Mouse (Mus musculus): Measurements from ENCODE around the gene Slc7a9. TPM values are rescaled to one million over a fixed set of nuclear protein-coding genes. Genes with fewer than 3 reads are reported as not detected.

The Slc7a9 gene
- total RNA-seq, 2 experiments from 2014 or later: not detected

DNA sequence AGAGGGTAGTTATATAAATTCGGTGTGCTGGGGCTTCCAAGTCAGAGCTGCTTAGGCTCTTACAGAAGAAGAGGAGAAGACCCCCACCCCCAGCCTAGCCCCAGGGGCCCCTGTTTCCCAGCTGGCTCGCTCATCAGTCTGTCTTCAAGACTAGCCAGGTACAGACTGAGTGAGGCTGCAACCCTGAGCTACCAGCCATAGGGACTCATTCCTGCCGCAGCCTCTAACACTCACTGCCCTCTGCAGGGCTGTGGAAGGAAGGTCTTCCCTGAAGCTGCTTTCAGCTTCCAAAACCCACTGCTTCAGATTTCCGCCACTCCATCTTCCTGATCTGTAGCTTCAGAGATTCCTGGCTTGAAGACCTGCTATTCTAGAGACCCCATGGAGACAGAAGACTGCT lies 53.4 kb downstream of the Slc7a9 start:
- DNase-seq (ENCODE audit: low spot score in 2 of 2): no peak

Other genes with a start within 250 kb of the Slc7a9 start
- gene Lrp3, start 233.3 kb upstream of the Slc7a9 start, total RNA-seq (2021): 10 to 100 TPM; 17.7 to 20.0 TPM
- 10 to 100 TPM; 15.4 to 16.7 TPM for gene Gpatch1, start 130.4 kb upstream of the Slc7a9 start, total RNA-seq (2021)
- gene Rhpn2, start 114.6 kb upstream of the Slc7a9 start, total RNA-seq (2021): 1 to 10 TPM; 1.7 to 2.4 TPM
- 1 to 10 TPM; 5.2 to 6.9 TPM for gene Faap24, start 52.0 kb upstream of the Slc7a9 start, total RNA-seq (2021)
- gene Cep89, start 51.8 kb upstream of the Slc7a9 start, total RNA-seq (2021): 10 to 100 TPM; 11.9 to 16.0 TPM
- under 1 TPM; 0.07 to 0.10 TPM for gene Tdrd12, start 88.9 kb downstream of the Slc7a9 start, total RNA-seq (2021)
- 10 to 100 TPM; 51.1 to 53.2 TPM for gene Nudt19, start 107.5 kb downstream of the Slc7a9 start, total RNA-seq (2021)
- gene Rgs9bp, start 136.8 kb downstream of the Slc7a9 start, total RNA-seq (2021): under 1 TPM; 0.29 to 0.30 TPM
- 10 to 100 TPM; 28.7 to 30.2 TPM for gene Ankrd27, start 137.4 kb downstream of the Slc7a9 start, total RNA-seq (2021)
- 10 to 100 TPM; 75.9 to 76.2 TPM for gene Pdcd5, start 198.7 kb downstream of the Slc7a9 start, total RNA-seq (2021)